Mouse (Mus musculus) frontal cortex, adult (tissue): Measurements from ENCODE around the gene Tspan31.
"Not testable (repeated sequence)": the region's sequence is repeated elsewhere in the genome, so short reads cannot be mapped to it uniquely, and the experiment has no call there.

ENCODE experiments used
- ATAC-seq: cut with Nextera tagmentation; 2 replicates; pipeline ENCODE4 v1.9.2; 2017; ENCODE audit warnings: mild to moderate bottlenecking, moderate library complexity, mixed read lengths; ENCODE audit not compliant: low TSS enrichment

Tspan31 gene

DNA sequence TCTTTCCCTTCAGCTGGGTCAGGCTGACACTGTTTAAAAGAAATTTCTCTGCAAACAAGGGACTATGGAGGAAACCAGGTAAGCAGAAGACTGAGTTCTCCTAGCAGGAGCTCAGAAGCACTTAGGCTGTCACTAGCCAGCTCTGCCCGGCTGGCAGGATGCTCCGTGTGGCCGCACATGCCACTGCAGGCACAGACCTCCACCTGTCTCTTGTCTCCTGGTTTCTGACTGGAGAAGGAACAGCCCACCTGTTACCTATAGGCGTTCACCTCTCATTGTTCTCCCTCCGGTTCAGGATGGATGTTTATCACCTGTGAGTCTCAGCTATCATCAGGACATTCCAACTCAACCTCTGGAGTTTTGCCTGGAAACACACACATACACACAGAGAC, 13.8 kb upstream of the Tspan31 start:
- ATAC-seq: no peak

DNA sequence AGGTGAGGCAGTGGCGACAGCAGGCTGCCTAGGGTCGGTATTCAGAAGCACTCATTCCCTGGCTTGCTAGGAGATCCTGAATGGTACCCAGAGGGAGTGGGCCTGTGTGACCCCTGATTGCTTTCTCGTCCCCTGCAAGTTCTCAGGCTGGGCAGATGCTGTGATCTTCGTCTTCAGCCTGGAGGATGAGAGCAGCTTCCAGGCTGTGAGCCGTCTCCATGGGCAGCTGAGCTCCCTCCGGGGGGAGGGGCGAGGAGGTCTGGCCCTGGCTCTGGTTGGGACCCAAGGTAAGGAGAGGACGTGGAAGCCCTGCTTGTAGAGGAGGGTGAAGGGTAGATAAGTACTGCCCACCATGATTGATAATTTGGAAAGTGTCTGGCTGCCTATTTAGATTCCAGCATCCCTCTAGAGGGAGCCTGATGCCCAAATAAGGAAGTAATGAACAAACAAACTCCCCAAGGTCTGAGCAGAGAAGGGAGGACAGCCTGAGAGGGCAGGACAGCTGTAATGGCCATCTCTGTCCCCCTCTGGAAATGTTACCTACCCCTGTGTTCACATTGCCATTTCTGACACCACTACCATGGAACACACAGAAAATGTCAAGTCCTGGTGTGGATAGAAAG, 13.3 kb upstream of the Tspan31 start:
- ATAC-seq: no peak

DNA sequence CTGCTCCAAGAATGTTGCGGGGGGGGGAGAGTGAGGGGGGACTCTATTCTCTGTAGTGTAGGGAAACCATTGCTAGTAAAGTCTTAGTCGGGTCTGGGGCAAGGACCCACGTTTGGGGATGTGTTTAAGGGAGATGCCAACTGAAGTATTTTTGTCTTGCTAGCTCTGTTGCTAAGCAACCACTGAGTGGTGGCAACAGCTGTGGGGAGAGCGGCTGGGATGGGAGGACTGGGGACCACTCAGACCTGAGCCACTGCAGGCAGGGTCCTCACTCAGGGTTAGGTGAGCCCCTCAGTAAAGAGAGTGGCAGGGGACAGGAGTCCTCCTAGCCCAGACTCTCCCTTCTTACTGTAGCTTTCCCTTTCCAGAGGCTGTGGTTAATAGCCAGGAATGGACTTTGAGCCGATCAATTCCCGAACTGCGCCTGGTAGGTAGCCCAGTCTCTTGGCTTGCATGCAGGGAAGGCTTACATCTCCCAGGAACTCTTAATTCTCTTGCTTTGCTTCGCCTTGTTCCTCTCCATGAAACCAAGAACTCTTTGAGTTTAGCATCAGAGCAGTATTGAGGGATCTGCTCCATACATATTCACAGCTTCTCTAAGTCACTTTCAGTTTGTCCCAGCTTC, 12.0 kb upstream of the Tspan31 start:
- 0 out of 2 replicates have a peak, but pooled peaks have one; percentile 15 for ATAC-seq

- peak; percentile 6; the same call in 1 of the 2 replicates for ATAC-seq
These were observed 11.1 kb upstream of the Tspan31 start for GRCm38 (mm10) chr10:127080901-127081780.

DNA sequence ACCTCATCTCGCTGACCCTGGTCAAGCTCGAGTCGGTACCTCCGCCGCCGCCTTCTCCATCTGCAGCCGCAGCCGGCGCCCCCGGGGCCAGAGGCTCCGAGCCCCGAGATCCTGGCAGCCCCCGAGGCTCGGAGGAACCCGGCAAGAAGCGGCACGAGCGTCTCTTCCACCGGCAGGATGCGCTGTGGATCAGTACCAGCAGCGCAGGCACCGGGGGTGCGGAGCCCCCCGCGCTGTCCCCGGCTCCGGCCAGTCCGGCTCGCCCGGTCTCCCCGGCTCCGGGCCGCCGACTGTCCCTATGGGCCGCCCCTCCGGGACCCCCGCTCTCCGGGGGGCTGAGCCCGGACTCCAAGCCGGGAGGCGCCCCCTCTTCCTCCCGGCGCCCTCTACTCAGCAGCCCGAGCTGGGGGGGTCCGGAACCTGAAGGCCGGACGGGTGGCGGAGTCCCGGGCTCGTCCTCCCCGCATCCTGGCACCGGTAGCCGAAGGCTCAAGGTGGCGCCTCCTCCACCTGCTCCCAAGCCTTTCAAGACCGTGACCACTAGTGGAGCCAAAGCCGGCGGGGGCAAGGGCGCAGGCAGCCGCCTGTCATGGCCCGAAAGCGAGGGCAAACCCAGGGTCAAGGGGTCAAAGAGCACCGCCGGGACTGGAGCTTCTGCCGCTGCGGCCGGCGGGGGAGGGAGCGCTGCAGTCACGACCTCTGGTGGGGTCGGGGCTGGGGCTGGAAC, 9.8 kb upstream of the Tspan31 start:
- no peak for ATAC-seq

- no peak for ATAC-seq
These were observed 8.9 kb upstream of the Tspan31 start for GRCm38 (mm10) chr10:127078677-127079575.

- ATAC-seq: peak; percentile 56
These were observed 8.1 kb upstream of the Tspan31 start for GRCm38 (mm10) chr10:127078001-127078676.

- no peak for ATAC-seq
These were observed 7.5 kb upstream of the Tspan31 start for GRCm38 (mm10) chr10:127077515-127077914.

DNA sequence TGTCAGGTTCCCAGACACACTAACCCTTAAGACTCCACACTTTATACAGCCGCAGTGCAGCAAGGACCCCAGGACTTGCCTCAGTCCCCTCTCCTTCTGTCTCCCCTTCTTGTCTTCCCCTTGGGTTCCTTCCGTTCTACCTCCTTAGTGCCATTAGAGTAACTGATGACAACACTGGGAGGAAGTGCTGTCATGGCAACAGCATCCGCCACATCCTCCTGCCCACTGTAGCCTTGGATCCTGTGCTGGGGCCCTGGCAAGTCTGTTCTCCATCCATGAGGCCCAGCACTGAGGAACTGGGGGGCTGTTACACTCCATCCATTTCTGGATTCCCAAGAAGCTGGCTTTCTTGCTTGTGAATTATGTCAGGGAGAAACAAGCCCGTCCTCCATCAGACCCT, 6.0 kb upstream of the Tspan31 start:
- ATAC-seq: peak; percentile 33; the same call in 1 of the 2 replicates

DNA sequence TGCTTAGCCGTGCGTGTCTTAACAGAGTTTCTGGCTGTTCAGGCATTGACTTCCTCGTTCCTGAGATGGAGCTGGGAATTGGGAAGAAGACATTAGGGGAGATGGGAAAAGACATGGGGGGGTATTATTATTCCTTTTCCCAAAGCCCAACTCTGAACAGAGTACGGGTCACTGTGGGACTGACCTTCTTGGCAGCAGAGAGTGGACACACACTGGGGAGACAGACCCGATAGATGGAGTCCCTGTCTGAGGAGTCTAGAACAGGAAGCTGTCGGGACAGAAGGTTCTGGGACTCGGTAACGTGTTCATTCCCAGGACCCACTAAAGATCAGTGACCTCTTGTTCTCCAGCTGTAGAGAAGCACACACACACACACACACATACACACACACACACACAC, 5.6 kb upstream of the Tspan31 start:
- no peak for ATAC-seq

- ATAC-seq: no peak
These were observed 5.0 kb upstream of the Tspan31 start, which contains the start of gene Agap2 for GRCm38 (mm10) chr10:127075080-127075479. TSS of gene Agap2 (plus strand) at chr10:127075284.

GRCm38 (mm10) chr10:127073981-127074380, 3.9 kb upstream of the Tspan31 start:
- no peak for ATAC-seq

DNA sequence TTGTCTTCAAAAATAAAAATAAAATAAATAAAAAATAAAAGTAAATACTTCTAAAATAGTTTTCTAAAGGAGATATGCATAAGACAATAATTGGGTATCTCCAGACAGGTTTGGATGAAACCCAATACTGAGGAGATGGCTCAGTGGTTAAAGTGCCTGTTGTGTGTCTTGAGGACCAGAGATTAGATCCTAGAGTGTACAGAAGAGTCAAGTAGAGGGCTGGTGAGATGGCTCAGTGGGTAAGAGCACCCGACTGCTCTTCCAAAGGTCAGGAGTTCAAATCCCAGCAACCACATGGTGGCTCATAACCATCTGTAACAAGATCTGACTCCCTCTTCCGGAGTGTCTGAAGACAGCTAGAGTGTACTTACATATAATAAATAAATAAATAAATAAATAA, 2.9 kb upstream of the Tspan31 start:
- ATAC-seq: not testable (repeated sequence)

DNA sequence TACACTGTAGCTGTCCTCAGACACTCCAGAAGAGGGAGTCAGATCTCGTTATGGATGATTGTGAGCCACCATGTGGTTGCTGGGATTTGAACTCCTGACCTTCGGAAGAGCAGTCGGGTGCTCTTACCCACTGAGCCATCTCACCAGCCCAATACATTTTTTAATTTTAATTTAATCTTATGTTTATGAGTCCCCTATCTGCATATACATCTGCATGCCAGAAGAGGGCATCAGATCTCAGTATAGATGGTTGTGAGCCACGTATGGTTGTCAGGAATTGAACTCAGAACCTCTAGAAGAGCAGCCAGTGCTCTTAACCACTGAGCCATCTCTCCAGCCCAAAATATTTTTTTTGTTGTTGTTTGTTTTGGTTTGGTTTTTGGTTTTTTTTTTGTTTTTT, 2.2 kb upstream of the Tspan31 start:
- ATAC-seq: not testable (repeated sequence)

DNA sequence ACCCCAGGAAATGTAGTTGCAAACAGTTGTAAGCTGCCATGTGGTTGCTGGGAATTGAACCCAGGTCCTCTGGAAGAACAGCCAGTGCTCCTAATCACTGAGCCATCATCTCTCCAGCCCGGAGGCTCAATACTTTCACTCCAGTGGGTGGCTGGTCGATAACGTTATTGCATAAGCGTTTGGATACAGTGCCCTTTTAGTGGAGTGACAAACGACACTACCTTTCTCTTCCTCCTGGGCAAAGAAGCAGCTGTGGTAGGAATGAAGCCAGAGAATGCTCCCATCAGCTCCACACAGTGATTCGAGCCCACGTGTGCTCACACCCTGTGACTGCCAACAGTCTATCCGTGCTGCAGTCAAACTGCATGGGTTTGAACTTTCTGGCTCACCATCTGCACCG, 1.1 kb upstream of the Tspan31 start:
- ATAC-seq: no peak

GRCm38 (mm10) chr10:127069281-127070189, 529 bp downstream of the Tspan31 start:
- ATAC-seq: peak; percentile 14

GRCm38 (mm10) chr10:127068360-127069038, 1.6 kb downstream of the Tspan31 start:
- ATAC-seq: no peak

DNA sequence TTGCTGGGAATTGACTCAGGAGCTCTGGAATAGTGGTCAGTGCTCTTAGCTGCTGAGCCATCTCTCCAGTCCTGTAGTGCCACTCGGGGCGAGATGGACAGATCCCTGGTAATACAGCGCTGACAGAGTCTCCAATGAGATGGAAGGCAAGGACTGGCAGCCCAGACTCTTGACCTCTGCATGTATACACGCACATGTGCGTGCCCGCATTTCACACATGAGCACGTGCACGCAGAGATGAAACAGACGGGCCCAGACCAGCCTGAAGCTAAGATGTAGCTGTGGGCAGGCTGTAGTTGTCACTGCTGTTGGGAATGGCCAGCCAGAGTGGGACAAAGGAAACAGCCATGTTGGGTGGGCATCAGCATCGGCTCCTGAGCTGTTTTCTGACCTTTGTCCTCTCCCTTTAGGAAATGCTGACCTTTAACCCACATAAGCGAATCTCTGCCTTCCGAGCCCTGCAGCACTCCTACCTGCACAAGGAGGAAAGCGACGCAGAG, 3.5 kb downstream of the Tspan31 start:
- no peak for ATAC-seq
